Mouse (Mus musculus): Measurements from ENCODE around the gene Reck. TPM values are rescaled to one million over a fixed set of nuclear protein-coding genes. Genes with fewer than 3 reads are reported as not detected.

Gene Reck
- polyA plus RNA-seq (2014; fragmentation: Illumina TruSeq; extraction: RNeasy Lipid Tissue Mini Kit (QIAGEN cat#74804); ENCODE audit: low read depth, low replicate concordance): 22.4 TPM

GRCm38 (mm10) chr4:43875160-43875918 is at the start of gene Reck:
Gene Reck (plus strand): TSS chr4:43875530.

GRCm38 (mm10) chr4:43840101-43840500 is 35.2 kb upstream of the Reck start, which contains the start of gene Olfr157:
Gene Olfr157 (minus strand): TSS chr4:43840201.

GRCm38 (mm10) chr4:43851265-43851664 is 24.1 kb upstream of the Reck start, which contains the start of gene Olfr155:
Gene Olfr155 (plus strand): TSS chr4:43851565.

GRCm38 (mm10) chr4:43957292-43957845 is 82.0 kb downstream of the Reck start, which contains the start of gene Glipr2:
Gene Glipr2 (plus strand): TSS chr4:43957401.

GRCm38 (mm10) chr4:43983181-43983580 is 107.9 kb downstream of the Reck start, which contains the start of gene Ccin:
Gene Ccin (plus strand): TSS chr4:43983483.

Other genes with a start within 250 kb of the Reck start
- gene Npr2, start 243.6 kb upstream of the Reck start, polyA plus RNA-seq (2014; fragmentation: Illumina TruSeq; extraction: RNeasy Lipid Tissue Mini Kit (QIAGEN cat#74804); ENCODE audit: low read depth, low replicate concordance): 9.6 TPM
- not detected for gene Spag8, start 221.9 kb upstream of the Reck start, polyA plus RNA-seq (2014; fragmentation: Illumina TruSeq; extraction: RNeasy Lipid Tissue Mini Kit (QIAGEN cat#74804); ENCODE audit: low read depth, low replicate concordance)
- gene Hint2, start 219.1 kb upstream of the Reck start, polyA plus RNA-seq (2014; fragmentation: Illumina TruSeq; extraction: RNeasy Lipid Tissue Mini Kit (QIAGEN cat#74804); ENCODE audit: low read depth, low replicate concordance): 3.3 TPM
- 2.6 TPM for gene Tmem8b, start 206.6 kb upstream of the Reck start, polyA plus RNA-seq (2014; fragmentation: Illumina TruSeq; extraction: RNeasy Lipid Tissue Mini Kit (QIAGEN cat#74804); ENCODE audit: low read depth, low replicate concordance)
- gene Fam221b, start 206.4 kb upstream of the Reck start, polyA plus RNA-seq (2014; fragmentation: Illumina TruSeq; extraction: RNeasy Lipid Tissue Mini Kit (QIAGEN cat#74804); ENCODE audit: low read depth, low replicate concordance): 0.17 TPM
- gene Olfr70, start 174.7 kb upstream of the Reck start, polyA plus RNA-seq (2014; fragmentation: Illumina TruSeq; extraction: RNeasy Lipid Tissue Mini Kit (QIAGEN cat#74804); ENCODE audit: low read depth, low replicate concordance): not detected
- not detected for gene Olfr71, start 165.3 kb upstream of the Reck start, polyA plus RNA-seq (2014; fragmentation: Illumina TruSeq; extraction: RNeasy Lipid Tissue Mini Kit (QIAGEN cat#74804); ENCODE audit: low read depth, low replicate concordance)
- not detected for gene Hrct1, start 148.3 kb upstream of the Reck start, polyA plus RNA-seq (2014; fragmentation: Illumina TruSeq; extraction: RNeasy Lipid Tissue Mini Kit (QIAGEN cat#74804); ENCODE audit: low read depth, low replicate concordance)
- 0.87 TPM for gene Spaar, start 145.5 kb upstream of the Reck start, polyA plus RNA-seq (2014; fragmentation: Illumina TruSeq; extraction: RNeasy Lipid Tissue Mini Kit (QIAGEN cat#74804); ENCODE audit: low read depth, low replicate concordance)
- gene Olfr159, start 104.5 kb upstream of the Reck start, polyA plus RNA-seq (2014; fragmentation: Illumina TruSeq; extraction: RNeasy Lipid Tissue Mini Kit (QIAGEN cat#74804); ENCODE audit: low read depth, low replicate concordance): not detected
- gene Olfr156, start 51.6 kb upstream of the Reck start, polyA plus RNA-seq (2014; fragmentation: Illumina TruSeq; extraction: RNeasy Lipid Tissue Mini Kit (QIAGEN cat#74804); ENCODE audit: low read depth, low replicate concordance): not detected
- not detected for gene Olfr157, start 35.3 kb upstream of the Reck start, polyA plus RNA-seq (2014; fragmentation: Illumina TruSeq; extraction: RNeasy Lipid Tissue Mini Kit (QIAGEN cat#74804); ENCODE audit: low read depth, low replicate concordance)
- not detected for gene Olfr155, start 24.0 kb upstream of the Reck start, polyA plus RNA-seq (2014; fragmentation: Illumina TruSeq; extraction: RNeasy Lipid Tissue Mini Kit (QIAGEN cat#74804); ENCODE audit: low read depth, low replicate concordance)
- 10.8 TPM for gene Glipr2, start 81.9 kb downstream of the Reck start, polyA plus RNA-seq (2014; fragmentation: Illumina TruSeq; extraction: RNeasy Lipid Tissue Mini Kit (QIAGEN cat#74804); ENCODE audit: low read depth, low replicate concordance)
- not detected for gene Ccin, start 108.0 kb downstream of the Reck start, polyA plus RNA-seq (2014; fragmentation: Illumina TruSeq; extraction: RNeasy Lipid Tissue Mini Kit (QIAGEN cat#74804); ENCODE audit: low read depth, low replicate concordance)
- gene Clta, start 128.9 kb downstream of the Reck start, polyA plus RNA-seq (2014; fragmentation: Illumina TruSeq; extraction: RNeasy Lipid Tissue Mini Kit (QIAGEN cat#74804); ENCODE audit: low read depth, low replicate concordance): 75.8 TPM
- 10.6 TPM for gene Gne, start 208.6 kb downstream of the Reck start, polyA plus RNA-seq (2014; fragmentation: Illumina TruSeq; extraction: RNeasy Lipid Tissue Mini Kit (QIAGEN cat#74804); ENCODE audit: low read depth, low replicate concordance)

Data from adrenal gland, adult 10 weeks (tissue).